8 mouse cellular contexts compared by ENCODE assay signal in the genomic region with DNA sequence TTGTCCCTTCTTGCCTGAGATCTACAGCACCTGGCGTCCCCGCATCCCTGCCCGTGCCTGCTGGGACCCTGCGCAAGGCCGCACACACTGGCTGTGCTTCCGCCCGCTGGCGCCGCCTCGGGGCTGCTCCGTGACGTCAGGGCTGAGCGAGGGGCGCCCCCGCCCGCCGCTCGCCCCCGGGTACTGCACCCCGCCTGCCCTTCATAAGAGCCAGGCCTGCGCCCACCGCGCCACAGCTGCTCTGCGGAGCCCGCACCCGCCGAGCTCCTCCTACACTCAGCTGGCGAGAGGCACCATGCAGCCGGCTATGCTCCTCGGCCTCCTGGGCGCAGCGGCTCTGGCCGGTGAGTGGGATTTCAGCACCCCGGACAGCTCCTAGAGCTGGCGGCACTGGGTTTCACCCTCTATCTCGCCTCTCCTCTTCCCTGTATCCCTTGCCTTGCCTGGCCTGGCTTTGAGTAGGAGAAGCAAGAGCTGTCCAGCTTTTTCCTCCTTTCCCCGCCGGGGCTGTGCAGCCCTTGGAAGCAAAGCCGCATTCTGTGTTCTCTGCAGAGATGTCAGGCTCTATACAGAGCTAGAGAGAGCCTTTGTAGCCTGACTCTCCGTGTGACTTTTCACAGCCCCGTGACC. TPM values are rescaled to one million over a fixed set of nuclear protein-coding genes. Genes with fewer than 3 reads are reported as not detected.
DNase-seq lines count a peak whose midpoint lies in the region; ATAC-seq lines count a peak whose summit lies in the region.

No protein-coding gene starts in this region.

- peaks cover 5% of the 10 kb centered on the region; the same call in 1 of the 2 replicates for H3K4me1 ChIP-seq in embryonic facial prominence, embryonic 14.5 days (ENCODE audit: control insufficient read depth, insufficient read depth, low read length)
- 0 out of 2 replicates have a peak, but pooled peaks cover 2% of the 10 kb centered on the region for H3K4me1 ChIP-seq in heart, embryonic 11.5 days (ENCODE audit: control insufficient read depth, insufficient read depth, low read length)
- no peaks in the 10 kb centered on the region for H3K4me1 ChIP-seq in kidney, embryonic 16.5 days (ENCODE audit: insufficient read depth, low read length)
- peaks cover 4% of the 10 kb centered on the region; the same call in 1 of the 2 replicates for H3K4me1 ChIP-seq in stomach, embryonic 15.5 days

- peak; percentile 6 to 17 for DNase-seq in monocyte, adult 2 months (ENCODE audit: low read depth in 1 of 2, low spot score in 2 of 2)
- DNase-seq in embryonic facial prominence, embryonic 14.5 days (ENCODE audit: low spot score): peak; percentile 95
- peak; percentile 86 for DNase-seq in liver
- DNase-seq in naive thymus-derived CD4-positive, alpha-beta T cell, adult 2 months (ENCODE audit: low read depth): peak; percentile 55

- no peaks in the 10 kb centered on the region for H3K9me3 ChIP-seq in embryonic facial prominence, embryonic 14.5 days (ENCODE audit: control insufficient read depth, low read length)
- H3K9me3 ChIP-seq in heart, embryonic 11.5 days (replicated peaks; ENCODE audit: control insufficient read depth, low read length): no peaks in the 10 kb centered on the region
- no peaks in the 10 kb centered on the region for H3K9me3 ChIP-seq in kidney, embryonic 16.5 days (ENCODE audit: low read length)
- no peaks in the 10 kb centered on the region for H3K9me3 ChIP-seq in stomach, embryonic 15.5 days

- H3K4me3 ChIP-seq in embryonic facial prominence, embryonic 14.5 days (ENCODE audit: low read depth, low read length): peak overlapping the region; percentile 42
- H3K4me3 ChIP-seq in heart, embryonic 11.5 days (ENCODE audit: low read depth, low read length): peak overlapping the region; percentile 46
- peak overlapping the region; percentile 44 for H3K4me3 ChIP-seq in kidney, embryonic 16.5 days (ENCODE audit: low read length)
- peak overlapping the region; percentile 35 for H3K4me3 ChIP-seq in stomach, embryonic 15.5 days (replicated peaks)

- no peak for ATAC-seq in monocyte, adult 5-6 weeks (replicated peaks; ENCODE audit: insufficient number of reproducible peaks, low FRiP score, low TSS enrichment, poor library complexity, severe bottlenecking)
- peak; percentile 99 for ATAC-seq in embryonic facial prominence, embryonic 14.5 days (ENCODE audit: low read depth)
- ATAC-seq in heart, embryonic 11.5 days (replicated peaks; ENCODE audit: insufficient number of reproducible peaks, low FRiP score, low TSS enrichment): peak; percentile 91
- peak; percentile 99 for ATAC-seq in kidney, embryonic 16.5 days (ENCODE audit: low FRiP score, low TSS enrichment)
- ATAC-seq in stomach, embryonic 15.5 days (ENCODE audit: insufficient read depth, low FRiP score, low read depth): peak; percentile 97

- under 1% methylated on average over 32 of the region's 41 CpGs for WGBS in embryonic facial prominence, embryonic 14.5 days
- WGBS in heart, embryonic 11.5 days (ENCODE audit: insufficient replicate concordance): under 1% methylated on average over 41 of the region's 41 CpGs
- WGBS in kidney, embryonic 16.5 days: 1% methylated on average over 39 of the region's 41 CpGs
- WGBS in stomach, embryonic 15.5 days: 2% methylated on average over 40 of the region's 41 CpGs

- H3K27ac ChIP-seq in embryonic facial prominence, embryonic 14.5 days (replicated peaks; ENCODE audit: low read depth, low read length): no peak overlapping the region
- H3K27ac ChIP-seq in heart, embryonic 11.5 days (ENCODE audit: low read depth, low read length): no peak overlapping the region
- H3K27ac ChIP-seq in kidney, embryonic 16.5 days (ENCODE audit: low read length): no peak overlapping the region
- no peak overlapping the region for H3K27ac ChIP-seq in stomach, embryonic 15.5 days

- no peaks in the 10 kb centered on the region for H3K36me3 ChIP-seq in embryonic facial prominence, embryonic 14.5 days (ENCODE audit: control insufficient read depth, insufficient read depth, low read length)
- H3K36me3 ChIP-seq in heart, embryonic 11.5 days (ENCODE audit: control insufficient read depth, insufficient read depth, low read length): no peaks in the 10 kb centered on the region
- H3K36me3 ChIP-seq in kidney, embryonic 16.5 days (ENCODE audit: insufficient read depth, low read length): no peaks in the 10 kb centered on the region
- no peaks in the 10 kb centered on the region for H3K36me3 ChIP-seq in stomach, embryonic 15.5 days

- peak overlapping the region; percentile 82 for H3K4me2 ChIP-seq in embryonic facial prominence, embryonic 14.5 days (ENCODE audit: low read depth, low read length)
- peak overlapping the region; percentile 83 for H3K4me2 ChIP-seq in heart, embryonic 11.5 days
- H3K4me2 ChIP-seq in kidney, embryonic 16.5 days (replicated peaks; ENCODE audit: low read depth, low read length): peak overlapping the region; percentile 63
- peak overlapping the region; percentile 84 for H3K4me2 ChIP-seq in stomach, embryonic 15.5 days

- peak overlapping the region; percentile 34; the same call in 1 of the 2 replicates for H3K9ac ChIP-seq in embryonic facial prominence, embryonic 14.5 days (ENCODE audit: low read depth, low read length)
- no peak overlapping the region for H3K9ac ChIP-seq in heart, embryonic 11.5 days (ENCODE audit: low read depth, low read length)
- H3K9ac ChIP-seq in kidney, embryonic 16.5 days (replicated peaks; ENCODE audit: low read length): no peak overlapping the region
- H3K9ac ChIP-seq in stomach, embryonic 15.5 days: no peak overlapping the region

- H3K27me3 ChIP-seq in embryonic facial prominence, embryonic 14.5 days (replicated peaks; ENCODE audit: control insufficient read depth, insufficient read depth, low read length): no peaks in the 10 kb centered on the region
- H3K27me3 ChIP-seq in heart, embryonic 11.5 days (ENCODE audit: control insufficient read depth, insufficient read depth, low read length): peaks cover 12% of the 10 kb centered on the region; the same call in 1 of the 2 replicates
- peaks cover 9% of the 10 kb centered on the region; the same call in 1 of the 2 replicates for H3K27me3 ChIP-seq in kidney, embryonic 16.5 days (ENCODE audit: insufficient read depth, low read length)
- no peaks in the 10 kb centered on the region for H3K27me3 ChIP-seq in stomach, embryonic 15.5 days (replicated peaks)

RNA-seq across cellular contexts. Expression of a gene that starts 0.5 kb away (rescaled TPM):
- not detected in 3 replicates for total RNA-seq in monocyte, adult 5-6 weeks (2017)
- 3.2 and 5.3 TPM in 2 replicates for polyA plus RNA-seq in embryonic facial prominence, embryonic 14.5 days (2014; fragmentation: Nextera tagmentation; extraction: Ambion mirVana)
- polyA plus RNA-seq in heart, embryonic 11.5 days (2014; fragmentation: Nextera tagmentation; extraction: Ambion mirVana): 0.19 and 0.51 TPM in 2 replicates
- 4.9 and 9.7 TPM in 2 replicates for polyA plus RNA-seq in kidney, embryonic 16.5 days (2015; fragmentation: Nextera tagmentation; extraction: Ambion mirVana)
- 22.4 and 28.1 TPM in 2 replicates for polyA plus RNA-seq in stomach, embryonic 15.5 days (2015; fragmentation: Nextera tagmentation; extraction: Ambion mirVana)

RNA-seq across cellular contexts. Expression of a gene that starts 34.3 kb away (rescaled TPM):
- 19.3 to 34.4 TPM (median 30.2 TPM) in 3 replicates for total RNA-seq in monocyte, adult 5-6 weeks (2017)
- polyA plus RNA-seq in embryonic facial prominence, embryonic 14.5 days (2014; fragmentation: Nextera tagmentation; extraction: Ambion mirVana): 24.2 and 28.4 TPM in 2 replicates
- 24.4 and 26.5 TPM in 2 replicates for polyA plus RNA-seq in heart, embryonic 11.5 days (2014; fragmentation: Nextera tagmentation; extraction: Ambion mirVana)
- 25.0 and 28.7 TPM in 2 replicates for polyA plus RNA-seq in kidney, embryonic 16.5 days (2015; fragmentation: Nextera tagmentation; extraction: Ambion mirVana)
- 27.2 and 29.8 TPM in 2 replicates for polyA plus RNA-seq in stomach, embryonic 15.5 days (2015; fragmentation: Nextera tagmentation; extraction: Ambion mirVana)

RNA-seq across cellular contexts. Expression of a gene that starts 34.4 kb away (rescaled TPM):
- total RNA-seq in monocyte, adult 5-6 weeks (2017): 0.86 to 4.1 TPM (median 1.8 TPM) in 3 replicates
- 10.5 and 11.5 TPM in 2 replicates for polyA plus RNA-seq in embryonic facial prominence, embryonic 14.5 days (2014; fragmentation: Nextera tagmentation; extraction: Ambion mirVana)
- 13.9 and 14.7 TPM in 2 replicates for polyA plus RNA-seq in heart, embryonic 11.5 days (2014; fragmentation: Nextera tagmentation; extraction: Ambion mirVana)
- polyA plus RNA-seq in kidney, embryonic 16.5 days (2015; fragmentation: Nextera tagmentation; extraction: Ambion mirVana): 13.8 and 18.1 TPM in 2 replicates
- 10.4 and 12.2 TPM in 2 replicates for polyA plus RNA-seq in stomach, embryonic 15.5 days (2015; fragmentation: Nextera tagmentation; extraction: Ambion mirVana)

Comparison
In these comparisons a context has a peak if more than half of its experiments do, and no peak if none do; other contexts are left out.
1. DNase-seq: peak in every context shown above with its lines; median percentile 95 in embryonic facial prominence, embryonic 14.5 days; 86 in liver; 55 in naive thymus-derived CD4-positive, alpha-beta T cell, adult 2 months; 12 in monocyte, adult 2 months.